Comparison of ENCODE assay signal across 8 mouse cellular contexts in the genomic region with DNA sequence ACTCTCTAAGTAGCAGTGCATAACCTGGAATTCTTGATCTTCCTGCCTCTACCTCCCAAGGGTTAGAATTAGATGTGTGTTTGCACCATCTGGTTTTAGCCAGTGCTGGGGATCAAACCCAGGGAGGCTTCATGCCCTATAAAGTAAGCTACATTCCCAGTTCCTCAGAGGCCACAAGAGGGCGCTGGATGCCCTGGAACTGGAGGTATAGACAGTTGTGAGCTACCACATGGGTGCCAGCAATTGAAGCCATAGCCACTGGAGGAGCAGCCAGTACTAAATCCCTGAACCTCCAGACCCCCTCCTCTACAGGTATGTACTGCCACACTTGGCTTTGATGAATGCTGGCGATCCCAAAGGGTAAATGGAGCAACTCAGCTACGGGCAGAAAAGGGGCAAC. TPM values are rescaled to one million over a fixed set of nuclear protein-coding genes. Genes with fewer than 3 reads are reported as not detected.
DNase-seq lines count a peak whose midpoint lies in the region; ATAC-seq and TF ChIP-seq lines count a peak whose summit lies in the region.

No protein-coding gene starts in this region.

- 63% methylated on average over 3 of the region's 3 CpGs for WGBS in forebrain, embryonic 10.5 days
- WGBS in forebrain, embryonic 12.5 days = 70% methylated on average over 3 of the region's 3 CpGs
- 74% methylated on average over 3 of the region's 3 CpGs for WGBS in kidney, postnatal 0 days

- no peak overlapping the region for H3K9ac ChIP-seq in forebrain, embryonic 12.5 days
- no peak overlapping the region for H3K9ac ChIP-seq in kidney, postnatal 0 days (ENCODE audit: low read depth, low read length)

- no peaks in the 10 kb centered on the region for H3K36me3 ChIP-seq in forebrain, embryonic 10.5 days (replicated peaks)
- H3K36me3 ChIP-seq in forebrain, embryonic 12.5 days (replicated peaks) = no peaks in the 10 kb centered on the region
- H3K36me3 ChIP-seq in kidney, postnatal 0 days (ENCODE audit: insufficient read depth, low read length) = no peaks in the 10 kb centered on the region

- no peak for ATAC-seq in forebrain, embryonic 12.5 days (ENCODE audit: low FRiP score)
- ATAC-seq in kidney, postnatal 0 days (replicated peaks; ENCODE audit: low FRiP score, low read depth) = no peak

- no peak overlapping the region for H3K4me2 ChIP-seq in forebrain, embryonic 12.5 days
- H3K4me2 ChIP-seq in kidney, postnatal 0 days (ENCODE audit: low read length) = no peak overlapping the region

- H3K27ac ChIP-seq in forebrain, embryonic 10.5 days = no peak overlapping the region
- H3K27ac ChIP-seq in forebrain, embryonic 12.5 days = no peak overlapping the region
- no peak overlapping the region for H3K27ac ChIP-seq in kidney, postnatal 0 days

- peak; percentile 34 for DNase-seq in forebrain, embryonic 10.5 days (ENCODE audit: extremely low spot score, low spot score)
- DNase-seq in ovary, postnatal 36 days (ENCODE audit: low spot score) = peak; percentile 33
- DNase-seq in ovary, postnatal 10 days (ENCODE audit: low spot score) = no peak
- peak; percentile 72 for DNase-seq in c-Kit-positive CD71-positive TER-119-negative erythroid progenitor cells, embryonic 14.5 days (ENCODE audit: low read depth)
- DNase-seq in kidney, postnatal 0 days (ENCODE audit: low spot score) = no peak
- DNase-seq in spleen, adult 18-20 months = peak; percentile 42 to 65
- no peak for DNase-seq in urinary bladder, postnatal 4 days (ENCODE audit: low spot score in 2 of 2)

- H3K27me3 ChIP-seq in forebrain, embryonic 10.5 days (ENCODE audit: poor library complexity, severe bottlenecking) = no peaks in the 10 kb centered on the region
- no peaks in the 10 kb centered on the region for H3K27me3 ChIP-seq in forebrain, embryonic 12.5 days
- no peaks in the 10 kb centered on the region for H3K27me3 ChIP-seq in kidney, postnatal 0 days (ENCODE audit: insufficient read depth, low read length)

- peak; percentile 61 for TF ChIP-seq CTCF in kidney, postnatal 0 days (IDR thresholded peaks at IDR 0.05; ENCODE audit: low read depth)

- peaks cover 14% of the 10 kb centered on the region for H3K4me1 ChIP-seq in forebrain, embryonic 10.5 days
- peaks cover 13% of the 10 kb centered on the region; the same call in 1 of the 2 replicates for H3K4me1 ChIP-seq in forebrain, embryonic 12.5 days
- no peaks in the 10 kb centered on the region for H3K4me1 ChIP-seq in kidney, postnatal 0 days (replicated peaks; ENCODE audit: insufficient read depth, low read length)

- H3K4me3 ChIP-seq in forebrain, embryonic 10.5 days = no peak overlapping the region
- H3K4me3 ChIP-seq in forebrain, embryonic 12.5 days (replicated peaks) = no peak overlapping the region
- no peak overlapping the region for H3K4me3 ChIP-seq in kidney, postnatal 0 days (replicated peaks; ENCODE audit: low read depth, low read length)

- H3K9me3 ChIP-seq in forebrain, embryonic 10.5 days = no peaks in the 10 kb centered on the region
- H3K9me3 ChIP-seq in forebrain, embryonic 12.5 days = no peaks in the 10 kb centered on the region
- H3K9me3 ChIP-seq in kidney, postnatal 0 days (replicated peaks; ENCODE audit: low read length) = no peaks in the 10 kb centered on the region

RNA-seq across cellular contexts. Expression of a gene that starts 37.5 kb away (rescaled TPM):
- 0.57 and 0.64 TPM in 2 replicates for polyA plus RNA-seq in forebrain, embryonic 10.5 days (2016; fragmentation: Nextera tagmentation; extraction: Ambion mirVana)
- 0.49 and 0.65 TPM in 2 replicates for polyA plus RNA-seq in forebrain, embryonic 12.5 days (2016; fragmentation: Nextera tagmentation; extraction: Ambion mirVana)
- 1.0 and 1.2 TPM in 2 replicates for polyA plus RNA-seq in kidney, postnatal 0 days (2015; fragmentation: Nextera tagmentation; extraction: Ambion mirVana)

RNA-seq across cellular contexts. Expression of a gene that starts 56.5 kb away (rescaled TPM):
- polyA plus RNA-seq in forebrain, embryonic 10.5 days (2016; fragmentation: Nextera tagmentation; extraction: Ambion mirVana) = 112 and 114 TPM in 2 replicates
- polyA plus RNA-seq in forebrain, embryonic 12.5 days (2016; fragmentation: Nextera tagmentation; extraction: Ambion mirVana) = 115 and 117 TPM in 2 replicates
- polyA plus RNA-seq in kidney, postnatal 0 days (2015; fragmentation: Nextera tagmentation; extraction: Ambion mirVana) = 154 and 156 TPM in 2 replicates

RNA-seq across cellular contexts. Expression of a gene that starts 56.5 kb away (rescaled TPM):
- 12.8 and 14.0 TPM in 2 replicates for polyA plus RNA-seq in forebrain, embryonic 10.5 days (2016; fragmentation: Nextera tagmentation; extraction: Ambion mirVana)
- 14.7 and 14.8 TPM in 2 replicates for polyA plus RNA-seq in forebrain, embryonic 12.5 days (2016; fragmentation: Nextera tagmentation; extraction: Ambion mirVana)
- polyA plus RNA-seq in kidney, postnatal 0 days (2015; fragmentation: Nextera tagmentation; extraction: Ambion mirVana) = 10.6 and 10.9 TPM in 2 replicates

Comparison
In these comparisons a context has a peak if more than half of its experiments do, and no peak if none do; other contexts are left out.
1. DNase-seq: peak in forebrain, embryonic 10.5 days (single experiment), ovary, postnatal 36 days (single experiment), c-Kit-positive CD71-positive TER-119-negative erythroid progenitor cells, embryonic 14.5 days (single experiment) and spleen, adult 18-20 months (2 of 2); none in ovary, postnatal 10 days (single experiment), kidney, postnatal 0 days (single experiment) and urinary bladder, postnatal 4 days (0 of 2).